Mouse (Mus musculus) heart, adult 2 months (tissue): ENCODE results near the gene Narfl.

ENCODE experiments used
- CTCF ChIP-seq: fragments of 200-600 bp; IDR thresholded peaks from 2 replicates; pipeline ENCODE4 v1.8.1; 2022; ENCODE audit warnings: antibody characterized with exemption, mild to moderate bottlenecking, moderate library complexity
- EP300 ChIP-seq: fragments of 200-500 bp; IDR thresholded peaks from 2 replicates; pipeline ENCODE4 v1.6.1; 2011; ENCODE audit warnings: low read depth, low read length, control low read depth; ENCODE audit not compliant: insufficient read depth
- POLR2A ChIP-seq: fragments of 200-500 bp; IDR thresholded peaks from 2 replicates; pipeline ENCODE4 v1.6.1; 2011; ENCODE audit warnings: mild to moderate bottlenecking, low read depth, low read length, control low read depth; ENCODE audit not compliant: insufficient read depth

- TF ChIP-seq EP300 (no peak), POLR2A (no peak), CTCF (no peak)
Measured at GRCm38 (mm10) chr17:25825984-25826570, 52.5 kb downstream of the Narfl start.
